Mouse (Mus musculus): ENCODE measurements around the gene Insig2. TPM values are rescaled to one million over a fixed set of nuclear protein-coding genes. Genes with fewer than 3 reads are reported as not detected.

Insig2 gene
- polyA plus RNA-seq, 1 experiment from 2014 or later, result 34.3 TPM

GRCm38 (mm10) chr1:121328193-121328555 lies 4.2 kb downstream of the Insig2 start:
- H3K27ac ChIP-seq (ENCODE audit: low read length), result peak overlapping the region; percentile 87
- H3K4me1 ChIP-seq (ENCODE audit: insufficient read depth, low read length), result peaks cover 29% of the 10 kb centered on the region
- no peaks in the 10 kb centered on the region for H3K9me3 ChIP-seq (ENCODE audit: low read length)
- peak overlapping the region; percentile 85 for H3K9ac ChIP-seq (replicated peaks; ENCODE audit: low read length)
- peak overlapping the region; percentile 85 for H3K4me3 ChIP-seq (ENCODE audit: low read length)
- no peaks in the 10 kb centered on the region for H3K27me3 ChIP-seq (ENCODE audit: insufficient read depth, low read length)
- no peaks in the 10 kb centered on the region for H3K36me3 ChIP-seq (ENCODE audit: insufficient read depth, low read length)
- H3K4me2 ChIP-seq (replicated peaks; ENCODE audit: low read depth, low read length), result peak overlapping the region; percentile 80
- 2% methylated on average over 7 of the region's 7 CpGs for WGBS
- ATAC-seq (ENCODE audit: low FRiP score, low TSS enrichment), result peak; percentile 64

GRCm38 (mm10) chr1:121327344-121328192 lies 4.8 kb downstream of the Insig2 start:
- Histone ChIP-seq H3K36me3 (ENCODE audit: insufficient read depth, low read length) (no peaks in the 10 kb centered on the region), H3K4me2 (replicated peaks; ENCODE audit: low read depth, low read length) (peak overlapping the region; percentile 80), H3K9ac (replicated peaks; ENCODE audit: low read length) (peak overlapping the region; percentile 85), H3K4me1 (ENCODE audit: insufficient read depth, low read length) (peaks cover 34% of the 10 kb centered on the region), H3K9me3 (ENCODE audit: low read length) (no peaks in the 10 kb centered on the region), H3K4me3 (ENCODE audit: low read length) (peak overlapping the region; percentile 85), H3K27ac (ENCODE audit: low read length) (peak overlapping the region; percentile 87), H3K27me3 (ENCODE audit: insufficient read depth, low read length) (no peaks in the 10 kb centered on the region)
- ATAC-seq (ENCODE audit: low FRiP score, low TSS enrichment), result peak; percentile 97
- 0% methylated on average over 53 of the region's 55 CpGs for WGBS

- Histone ChIP-seq H3K4me1 (ENCODE audit: insufficient read depth, low read length) (peaks cover 34% of the 10 kb centered on the region), H3K9me3 (ENCODE audit: low read length) (no peaks in the 10 kb centered on the region), H3K4me3 (ENCODE audit: low read length) (peak overlapping the region; percentile 85), H3K27me3 (ENCODE audit: insufficient read depth, low read length) (no peaks in the 10 kb centered on the region), H3K4me2 (replicated peaks; ENCODE audit: low read depth, low read length) (peak overlapping the region; percentile 80), H3K27ac (ENCODE audit: low read length) (no peak overlapping the region; the same call in 1 of the 2 replicates), H3K9ac (replicated peaks; ENCODE audit: low read length) (peak overlapping the region; percentile 85), H3K36me3 (ENCODE audit: insufficient read depth, low read length) (no peaks in the 10 kb centered on the region)
- no peak for ATAC-seq (ENCODE audit: low FRiP score, low TSS enrichment)
- WGBS, result 16% methylated on average over 18 of the region's 18 CpGs
These were observed 5.6 kb downstream of the Insig2 start for GRCm38 (mm10) chr1:121326591-121327343.

GRCm38 (mm10) chr1:121323501-121323900 lies 8.9 kb downstream of the Insig2 start:
- Histone ChIP-seq H3K36me3 (ENCODE audit: insufficient read depth, low read length) (no peaks in the 10 kb centered on the region), H3K9ac (replicated peaks; ENCODE audit: low read length) (no peak overlapping the region), H3K4me3 (ENCODE audit: low read length) (no peak overlapping the region), H3K9me3 (ENCODE audit: low read length) (no peaks in the 10 kb centered on the region), H3K27me3 (ENCODE audit: insufficient read depth, low read length) (no peaks in the 10 kb centered on the region), H3K27ac (ENCODE audit: low read length) (peak overlapping the region; percentile 46; the same call in 1 of the 2 replicates), H3K4me2 (replicated peaks; ENCODE audit: low read depth, low read length) (no peak overlapping the region), H3K4me1 (ENCODE audit: insufficient read depth, low read length) (peaks cover 32% of the 10 kb centered on the region)
- ATAC-seq (ENCODE audit: low FRiP score, low TSS enrichment), result peak; percentile 17; the same call in 1 of the 2 replicates
- whole genome bisulfite sequencing, result 18% methylated on average over 4 of the region's 4 CpGs

GRCm38 (mm10) chr1:121314766-121315428 lies 17.5 kb downstream of the Insig2 start:
- H3K9me3 ChIP-seq (ENCODE audit: low read length), result no peaks in the 10 kb centered on the region
- no peak overlapping the region for H3K9ac ChIP-seq (replicated peaks; ENCODE audit: low read length)
- H3K4me2 ChIP-seq (replicated peaks; ENCODE audit: low read depth, low read length), result no peak overlapping the region
- peaks cover 20% of the 10 kb centered on the region for H3K36me3 ChIP-seq (ENCODE audit: insufficient read depth, low read length)
- H3K27me3 ChIP-seq (ENCODE audit: insufficient read depth, low read length), result no peaks in the 10 kb centered on the region
- no peak overlapping the region for H3K4me3 ChIP-seq (ENCODE audit: low read length)
- WGBS, result 89% methylated on average over 3 of the region's 3 CpGs
- ATAC-seq (ENCODE audit: low FRiP score, low TSS enrichment), result no peak
- no peaks in the 10 kb centered on the region for H3K4me1 ChIP-seq (ENCODE audit: insufficient read depth, low read length)
- H3K27ac ChIP-seq (ENCODE audit: low read length), result no peak overlapping the region

- 91% methylated on average over 1 of the region's 1 CpGs for WGBS
- ATAC-seq (ENCODE audit: low FRiP score, low TSS enrichment), result no peak
These were observed 19.2 kb downstream of the Insig2 start for GRCm38 (mm10) chr1:121313181-121313580.

GRCm38 (mm10) chr1:121312326-121312725 lies 20.1 kb downstream of the Insig2 start:
- 78% methylated on average over 4 of the region's 4 CpGs for WGBS
- Histone ChIP-seq H3K4me1 (ENCODE audit: insufficient read depth, low read length) (no peaks in the 10 kb centered on the region), H3K4me2 (replicated peaks; ENCODE audit: low read depth, low read length) (no peak overlapping the region), H3K9ac (replicated peaks; ENCODE audit: low read length) (no peak overlapping the region), H3K27me3 (ENCODE audit: insufficient read depth, low read length) (no peaks in the 10 kb centered on the region), H3K27ac (ENCODE audit: low read length) (no peak overlapping the region), H3K36me3 (ENCODE audit: insufficient read depth, low read length) (peaks cover 20% of the 10 kb centered on the region), H3K4me3 (ENCODE audit: low read length) (no peak overlapping the region), H3K9me3 (ENCODE audit: low read length) (no peaks in the 10 kb centered on the region)
- no peak for ATAC-seq (ENCODE audit: low FRiP score, low TSS enrichment)

More at GRCm38 (mm10) chr1:121313181-121313580, 19.2 kb downstream of the Insig2 start:
- Histone ChIP-seq H3K4me3 (ENCODE audit: low read length) (no peak overlapping the region), H3K9me3 (ENCODE audit: low read length) (no peaks in the 10 kb centered on the region), H3K4me2 (replicated peaks; ENCODE audit: low read depth, low read length) (no peak overlapping the region), H3K36me3 (ENCODE audit: insufficient read depth, low read length) (peaks cover 20% of the 10 kb centered on the region), H3K27ac (ENCODE audit: low read length) (no peak overlapping the region), H3K27me3 (ENCODE audit: insufficient read depth, low read length) (no peaks in the 10 kb centered on the region), H3K4me1 (ENCODE audit: insufficient read depth, low read length) (no peaks in the 10 kb centered on the region), H3K9ac (replicated peaks; ENCODE audit: low read length) (no peak overlapping the region)

GRCm38 (mm10) chr1:121296717-121297255 lies 35.6 kb downstream of the Insig2 start:
- H3K36me3 ChIP-seq (ENCODE audit: insufficient read depth, low read length), result no peaks in the 10 kb centered on the region
- no peak overlapping the region for H3K4me3 ChIP-seq (ENCODE audit: low read length)
- no peak for ATAC-seq (ENCODE audit: low FRiP score, low TSS enrichment)
- H3K27me3 ChIP-seq (ENCODE audit: insufficient read depth, low read length), result no peaks in the 10 kb centered on the region
- no peak overlapping the region for H3K9ac ChIP-seq (replicated peaks; ENCODE audit: low read length)
- no peak overlapping the region for H3K27ac ChIP-seq (ENCODE audit: low read length)
- H3K4me1 ChIP-seq (ENCODE audit: insufficient read depth, low read length), result no peaks in the 10 kb centered on the region
- WGBS, result 90% methylated on average over 5 of the region's 5 CpGs
- H3K9me3 ChIP-seq (ENCODE audit: low read length), result no peaks in the 10 kb centered on the region
- H3K4me2 ChIP-seq (replicated peaks; ENCODE audit: low read depth, low read length), result no peak overlapping the region

- WGBS, result 53% methylated on average over 3 of the region's 3 CpGs
- no peaks in the 10 kb centered on the region for H3K9me3 ChIP-seq (ENCODE audit: low read length)
These were observed 38.8 kb downstream of the Insig2 start for GRCm38 (mm10) chr1:121293571-121293970.

More at GRCm38 (mm10) chr1:121293571-121293970, 38.8 kb downstream of the Insig2 start:
- H3K4me2 ChIP-seq (replicated peaks; ENCODE audit: low read depth, low read length), result no peak overlapping the region
- H3K9ac ChIP-seq (replicated peaks; ENCODE audit: low read length), result no peak overlapping the region
- no peaks in the 10 kb centered on the region for H3K27me3 ChIP-seq (ENCODE audit: insufficient read depth, low read length)
- H3K27ac ChIP-seq (ENCODE audit: low read length), result no peak overlapping the region
- no peak for ATAC-seq (ENCODE audit: low FRiP score, low TSS enrichment)
- no peaks in the 10 kb centered on the region for H3K36me3 ChIP-seq (ENCODE audit: insufficient read depth, low read length)
- H3K4me1 ChIP-seq (ENCODE audit: insufficient read depth, low read length), result no peaks in the 10 kb centered on the region
- no peak overlapping the region for H3K4me3 ChIP-seq (ENCODE audit: low read length)
